In the genomic region with DNA sequence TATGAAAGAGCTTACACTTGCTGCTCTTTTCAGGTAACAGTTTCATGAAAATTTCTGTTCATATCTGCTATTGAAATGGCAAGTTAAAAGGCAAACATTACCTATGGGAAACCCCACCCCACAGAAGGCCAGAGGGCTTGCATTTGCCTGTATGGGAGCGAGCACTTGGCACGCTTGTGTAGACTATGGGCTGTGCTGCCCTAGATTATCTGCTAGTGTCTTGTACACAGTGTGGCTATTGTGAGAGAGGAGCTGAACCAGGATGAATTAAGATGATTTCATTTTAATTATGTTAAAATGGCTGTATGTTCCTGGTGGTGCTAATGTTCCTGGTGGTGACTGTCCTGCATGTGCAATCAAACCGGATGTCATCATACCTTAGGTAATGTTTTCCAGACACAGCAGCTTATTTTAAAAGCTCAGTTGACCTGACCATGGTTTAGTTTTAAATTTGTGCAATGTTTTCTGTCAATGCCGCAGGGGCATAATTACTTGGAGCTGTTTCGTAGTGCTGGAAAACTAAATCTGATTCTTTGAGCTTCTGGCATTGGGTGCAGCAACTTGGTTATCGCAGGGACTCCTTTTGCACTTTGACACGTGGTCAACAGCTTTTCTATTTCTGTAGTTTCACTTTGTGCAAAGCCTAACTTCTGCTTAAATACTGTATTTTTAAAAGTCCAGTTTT, we compare ENCODE assay signal across 10 mouse cellular contexts. TPM values are rescaled to one million over a fixed set of nuclear protein-coding genes. Genes with fewer than 3 reads are reported as not detected.
DNase-seq lines count a peak whose midpoint lies in the region; ATAC-seq and TF ChIP-seq lines count a peak whose summit lies in the region.
"Had no signal": no experiment of that assay in that cellular context is flagged by ENCODE, and none has a peak within 500 bp of the region (broad histone marks: within the 10 kb centered on the region; RNA-seq: fewer than 3 reads in every experiment).

No protein-coding gene starts in this region.

- H3K9me3 ChIP-seq in hindbrain, embryonic 13.5 days, result no peaks in the 10 kb centered on the region
- H3K9me3 ChIP-seq in hindbrain, postnatal 0 days (ENCODE audit: low read length), result no peaks in the 10 kb centered on the region
- H3K9me3 ChIP-seq in limb, embryonic 12.5 days, result no peaks in the 10 kb centered on the region
- no peaks in the 10 kb centered on the region for H3K9me3 ChIP-seq in forebrain, postnatal 0 days (ENCODE audit: low read length)
- H3K9me3 ChIP-seq: G1E had no signal

- no peak for ATAC-seq in hindbrain, embryonic 13.5 days (ENCODE audit: low FRiP score)
- no peak for ATAC-seq in hindbrain, postnatal 0 days
- ATAC-seq in limb, embryonic 12.5 days (ENCODE audit: insufficient number of reproducible peaks, insufficient read depth, low FRiP score, low TSS enrichment, low read depth), result no peak
- ATAC-seq in forebrain, postnatal 0 days, result no peak

- H3K4me2 ChIP-seq in hindbrain, embryonic 13.5 days, result no peak overlapping the region
- no peak overlapping the region for H3K4me2 ChIP-seq in hindbrain, postnatal 0 days (ENCODE audit: low read depth, low read length)
- peak overlapping the region; percentile 35 for H3K4me2 ChIP-seq in limb, embryonic 12.5 days
- no peak overlapping the region for H3K4me2 ChIP-seq in forebrain, postnatal 0 days (ENCODE audit: low read depth)

- H3K4me3 ChIP-seq in hindbrain, embryonic 13.5 days, result no peak overlapping the region
- H3K4me3 ChIP-seq in hindbrain, postnatal 0 days (ENCODE audit: low read length), result no peak overlapping the region
- no peak overlapping the region for H3K4me3 ChIP-seq in limb, embryonic 12.5 days (replicated peaks)
- H3K4me3 ChIP-seq in forebrain, postnatal 0 days (ENCODE audit: low read depth, low read length), result no peak overlapping the region

- 84% methylated on average over 7 of the region's 7 CpGs for WGBS in hindbrain, embryonic 13.5 days
- 73% methylated on average over 7 of the region's 7 CpGs for WGBS in hindbrain, postnatal 0 days
- WGBS in limb, embryonic 12.5 days, result 35% methylated on average over 7 of the region's 7 CpGs
- WGBS in forebrain, postnatal 0 days, result 67% methylated on average over 7 of the region's 7 CpGs

- DNase-seq in hindbrain, postnatal 0 days (ENCODE audit: low spot score), result no peak
- DNase-seq in 416B (ENCODE audit: low read depth) (peak; percentile 62), NIH3T3 (ENCODE audit: low read depth) (peak; percentile 21)
- no peak for DNase-seq in forebrain, postnatal 0 days
- DNase-seq in gastrocnemius, postnatal 25 days, result no peak
- no peak for DNase-seq in lung, postnatal 14 days
- DNase-seq: left cerebral cortex, postnatal 4 days had no signal

- TF ChIP-seq CTCF in hindbrain, postnatal 0 days (IDR thresholded peaks at IDR 0.05; ENCODE audit: low read depth), result no peak
- TF ChIP-seq CTCF in forebrain, postnatal 0 days (IDR thresholded peaks at IDR 0.05; ENCODE audit: low read depth), result no peak

- no peak overlapping the region for H3K27ac ChIP-seq in hindbrain, embryonic 13.5 days
- no peak overlapping the region for H3K27ac ChIP-seq in hindbrain, postnatal 0 days
- peak overlapping the region; percentile 62; the same call in 1 of the 2 replicates for H3K27ac ChIP-seq in limb, embryonic 12.5 days
- no peak overlapping the region for H3K27ac ChIP-seq in forebrain, postnatal 0 days (ENCODE audit: low read depth, low read length)

- no peaks in the 10 kb centered on the region for H3K27me3 ChIP-seq in hindbrain, embryonic 13.5 days
- no peaks in the 10 kb centered on the region for H3K27me3 ChIP-seq in hindbrain, postnatal 0 days (ENCODE audit: insufficient read depth, low read length)
- no peaks in the 10 kb centered on the region for H3K27me3 ChIP-seq in limb, embryonic 12.5 days
- H3K27me3 ChIP-seq in forebrain, postnatal 0 days (ENCODE audit: insufficient read depth, low read length), result no peaks in the 10 kb centered on the region

- H3K36me3 ChIP-seq in hindbrain, embryonic 13.5 days, result no peaks in the 10 kb centered on the region
- H3K36me3 ChIP-seq in hindbrain, postnatal 0 days (ENCODE audit: insufficient read depth, low read length), result no peaks in the 10 kb centered on the region
- H3K36me3 ChIP-seq in limb, embryonic 12.5 days, result 0 out of 2 replicates have a peak, but pooled peaks cover 3% of the 10 kb centered on the region
- H3K36me3 ChIP-seq in forebrain, postnatal 0 days (ENCODE audit: insufficient read depth), result no peaks in the 10 kb centered on the region

- 0 out of 2 replicates have a peak overlapping the region, but pooled peaks have one; percentile 6 for H3K9ac ChIP-seq in hindbrain, embryonic 13.5 days
- no peak overlapping the region for H3K9ac ChIP-seq in hindbrain, postnatal 0 days (replicated peaks; ENCODE audit: low read length)
- no peak overlapping the region for H3K9ac ChIP-seq in limb, embryonic 12.5 days (replicated peaks)
- no peak overlapping the region for H3K9ac ChIP-seq in forebrain, postnatal 0 days

- H3K4me1 ChIP-seq in hindbrain, embryonic 13.5 days (replicated peaks), result peaks cover 43% of the 10 kb centered on the region
- peaks cover 5% of the 10 kb centered on the region; the same call in 1 of the 2 replicates for H3K4me1 ChIP-seq in hindbrain, postnatal 0 days (ENCODE audit: insufficient read depth, low read length)
- peaks cover 49% of the 10 kb centered on the region for H3K4me1 ChIP-seq in limb, embryonic 12.5 days (replicated peaks)
- peaks cover 15% of the 10 kb centered on the region for H3K4me1 ChIP-seq in forebrain, postnatal 0 days (ENCODE audit: insufficient read depth)

RNA-seq across cellular contexts. Expression of a gene that starts 3.8 kb away (rescaled TPM):
- polyA plus RNA-seq in hindbrain, embryonic 13.5 days (2015; fragmentation: Nextera tagmentation; extraction: Ambion mirVana), result 20.5 and 21.7 TPM in 2 replicates
- 20.8 and 36.3 TPM in 2 replicates for total RNA-seq in hindbrain, postnatal 0 days (2014; rRNA removed)
- 11.2 and 11.7 TPM in 2 replicates for polyA plus RNA-seq in hindbrain, postnatal 0 days (2015; fragmentation: Nextera tagmentation; extraction: Ambion mirVana)
- 29.7 and 34.7 TPM in 2 replicates for polyA plus RNA-seq in limb, embryonic 12.5 days (2016; fragmentation: Nextera tagmentation; extraction: Ambion mirVana)
- total RNA-seq in forebrain, postnatal 0 days (2014; rRNA removed), result 18.8 and 27.3 TPM in 2 replicates
- 11.9 and 13.7 TPM in 2 replicates for polyA plus RNA-seq in forebrain, postnatal 0 days (2015; fragmentation: Nextera tagmentation; extraction: Ambion mirVana)
- 1 to 10 TPM; 8.5 to 8.6 TPM for total RNA-seq in gastrocnemius, postnatal 25 days (2021)

Comparison
In these comparisons a context has a peak if more than half of its experiments do, and no peak if none do; other contexts are left out.
1. DNase-seq: peak in 416B (single experiment) and NIH3T3 (single experiment); none in hindbrain, postnatal 0 days (single experiment), forebrain, postnatal 0 days (single experiment), gastrocnemius, postnatal 25 days (single experiment) and lung, postnatal 14 days (single experiment).